Mouse (Mus musculus) limb, embryonic 12.5 days (tissue): ENCODE measurements around the gene Fdxacb1. TPM values are rescaled to one million over a fixed set of nuclear protein-coding genes. Genes with fewer than 3 reads are reported as not detected.

Source experiments
- polyA plus RNA-seq: library from polyadenylated mRNA; unstranded; fragments of >200 nt; fragmentation: Nextera tagmentation; extraction: Ambion mirVana; gene quantifications from 2 replicates; pipeline ENCODE4 v1.2.1, GENCODE M21; 2016

Fdxacb1 gene
- polyA plus RNA-seq, 1 experiment from 2014 or later, result 10.9 TPM

Other genes with a start within 250 kb of the Fdxacb1 start
- gene Pts, start 239.5 kb upstream of the Fdxacb1 start, polyA plus RNA-seq, result 79.0 and 79.6 TPM in 2 replicates
- gene Il18, start 213.4 kb upstream of the Fdxacb1 start, polyA plus RNA-seq, result 0.59 and 2.2 TPM in 2 replicates
- 0.26 and 0.63 TPM in 2 replicates for gene Bco2, start 213.1 kb upstream of the Fdxacb1 start, polyA plus RNA-seq
- gene Tex12, start 206.9 kb upstream of the Fdxacb1 start, polyA plus RNA-seq, result not detected in 2 replicates
- gene Sdhd, start 164.4 kb upstream of the Fdxacb1 start, polyA plus RNA-seq, result 259 and 268 TPM in 2 replicates
- 323 and 341 TPM in 2 replicates for gene Timm8b, start 164.3 kb upstream of the Fdxacb1 start, polyA plus RNA-seq
- 4.0 and 4.6 TPM in 2 replicates for gene Pih1d2, start 150.9 kb upstream of the Fdxacb1 start, polyA plus RNA-seq
- gene Nkapd1, start 150.8 kb upstream of the Fdxacb1 start, polyA plus RNA-seq, result 28.6 and 32.0 TPM in 2 replicates
- 49.5 and 49.8 TPM in 2 replicates for gene Dlat, start 108.5 kb upstream of the Fdxacb1 start, polyA plus RNA-seq
- gene Dixdc1, start 28.7 kb upstream of the Fdxacb1 start, polyA plus RNA-seq, result 29.5 and 30.4 TPM in 2 replicates
- 2.2 and 3.5 TPM in 2 replicates for gene 2310030G06Rik, start 21.7 kb upstream of the Fdxacb1 start, polyA plus RNA-seq
- 28.0 and 31.2 TPM in 2 replicates for gene Cryab, start 16.9 kb upstream of the Fdxacb1 start, polyA plus RNA-seq
- 13.3 and 19.2 TPM in 2 replicates for gene Hspb2, start 15.9 kb upstream of the Fdxacb1 start, polyA plus RNA-seq
- 39.0 and 41.9 TPM in 2 replicates for gene Alg9, start 6.8 kb downstream of the Fdxacb1 start, polyA plus RNA-seq
- 24.8 and 33.2 TPM in 2 replicates for gene 1110032A03Rik, start 7.3 kb downstream of the Fdxacb1 start, polyA plus RNA-seq
- 102 and 106 TPM in 2 replicates for gene Ppp2r1b, start 77.1 kb downstream of the Fdxacb1 start, polyA plus RNA-seq
- 16.6 and 16.9 TPM in 2 replicates for gene Sik2, start 240.8 kb downstream of the Fdxacb1 start, polyA plus RNA-seq